ENCODE assay signal across 8 mouse cellular contexts in genomic region chr2:30928893-30929482, GRCm38 (mm10). TPM values are rescaled to one million over a fixed set of nuclear protein-coding genes. Genes with fewer than 3 reads are reported as not detected.
DNase-seq lines count a peak whose midpoint lies in the region; ATAC-seq and TF ChIP-seq lines count a peak whose summit lies in the region.

No protein-coding gene starts in this region.

- 12% methylated on average over 12 of the region's 12 CpGs for WGBS in bone marrow, adult 2 months
- WGBS in limb, embryonic 11.5 days: 29% methylated on average over 12 of the region's 12 CpGs
- WGBS in midbrain, embryonic 11.5 days: 30% methylated on average over 12 of the region's 12 CpGs

- peaks cover 6% of the 10 kb centered on the region for H3K4me1 ChIP-seq in bone marrow, adult 2 months (ENCODE audit: control insufficient read depth, insufficient read depth, low read length)
- no peaks in the 10 kb centered on the region for H3K4me1 ChIP-seq in limb, embryonic 11.5 days (ENCODE audit: control insufficient read depth, insufficient read depth, low read length)
- peaks cover 5% of the 10 kb centered on the region; the same call in 1 of the 2 replicates for H3K4me1 ChIP-seq in midbrain, embryonic 11.5 days (ENCODE audit: control insufficient read depth, insufficient read depth, low read length)

- H3K9me3 ChIP-seq in limb, embryonic 11.5 days (ENCODE audit: control insufficient read depth, low read length): no peaks in the 10 kb centered on the region
- no peaks in the 10 kb centered on the region for H3K9me3 ChIP-seq in midbrain, embryonic 11.5 days (ENCODE audit: control insufficient read depth, low read length)

- H3K36me3 ChIP-seq in limb, embryonic 11.5 days (ENCODE audit: control insufficient read depth, insufficient read depth, low read length): no peaks in the 10 kb centered on the region
- H3K36me3 ChIP-seq in midbrain, embryonic 11.5 days (ENCODE audit: control insufficient read depth, insufficient read depth, low read length): no peaks in the 10 kb centered on the region

- peak overlapping the region; percentile 42; the same call in 1 of the 2 replicates for H3K4me2 ChIP-seq in limb, embryonic 11.5 days (ENCODE audit: low read depth, severe bottlenecking)
- H3K4me2 ChIP-seq in midbrain, embryonic 11.5 days: peak overlapping the region; percentile 40

- H3K27me3 ChIP-seq in limb, embryonic 11.5 days (ENCODE audit: control insufficient read depth, insufficient read depth, low read length): no peaks in the 10 kb centered on the region
- H3K27me3 ChIP-seq in midbrain, embryonic 11.5 days (ENCODE audit: control insufficient read depth, insufficient read depth, low read length): no peaks in the 10 kb centered on the region; the same call in none of the 2 replicates

- no peak overlapping the region for H3K4me3 ChIP-seq in layer of hippocampus, adult 2 months
- peak overlapping the region; percentile 74 for H3K4me3 ChIP-seq in bone marrow, adult 2 months (replicated peaks; ENCODE audit: control insufficient read depth, low read depth, low read length)
- no peak overlapping the region for H3K4me3 ChIP-seq in limb, embryonic 11.5 days (ENCODE audit: low read depth, low read length)
- no peak overlapping the region for H3K4me3 ChIP-seq in midbrain, embryonic 11.5 days (ENCODE audit: low read depth, low read length)

- DNase-seq in layer of hippocampus, adult 2 months (ENCODE audit: low spot score in 2 of 2): no peak
- no peak for DNase-seq in layer of hippocampus, adult 18-20 months (ENCODE audit: low spot score in 2 of 2)
- no peak for DNase-seq in limb, embryonic 11.5 days (ENCODE audit: low spot score)
- DNase-seq in midbrain, embryonic 11.5 days (ENCODE audit: low spot score, missing footprints): no peak
- no peak for DNase-seq in cerebellum, postnatal 4 days (ENCODE audit: low spot score in 2 of 2)
- no peak for DNase-seq in frontal cortex, adult 2 months (ENCODE audit: extremely low spot score in 1 of 2, low spot score in 1 of 2)

- peak; percentile 74 for ATAC-seq in granulocyte monocyte progenitor cell, adult 5-6 weeks (replicated peaks; ENCODE audit: poor library complexity, severe bottlenecking)
- ATAC-seq in limb, embryonic 11.5 days (ENCODE audit: insufficient number of reproducible peaks, low FRiP score, low TSS enrichment, low read depth): no peak
- ATAC-seq in midbrain, embryonic 11.5 days (ENCODE audit: low FRiP score): no peak

- no peak for TF ChIP-seq POLR2A in bone marrow, adult 2 months (IDR thresholded peaks at IDR 0.05; ENCODE audit: borderline replicate concordance, control insufficient read depth, low read depth, low read length)

- no peak overlapping the region for H3K9ac ChIP-seq in limb, embryonic 11.5 days (ENCODE audit: low read length)
- peak overlapping the region; percentile 1; the same call in 1 of the 2 replicates for H3K9ac ChIP-seq in midbrain, embryonic 11.5 days (ENCODE audit: low read length)

- TF ChIP-seq CTCF in layer of hippocampus, adult 2 months (conservative IDR thresholded peaks at IDR 0.05): no peak
- TF ChIP-seq CTCF in bone marrow, adult 2 months (IDR thresholded peaks at IDR 0.05; ENCODE audit: control insufficient read depth, insufficient read depth, low read length): no peak

- peak overlapping the region; percentile 33; the same call in 1 of the 2 replicates for H3K27ac ChIP-seq in layer of hippocampus, adult 2 months
- H3K27ac ChIP-seq in bone marrow, adult 2 months (ENCODE audit: control insufficient read depth, insufficient read depth, low read depth, low read length, poor library complexity): peak overlapping the region; percentile 70
- H3K27ac ChIP-seq in limb, embryonic 11.5 days (replicated peaks; ENCODE audit: low read depth, low read length): no peak overlapping the region
- H3K27ac ChIP-seq in midbrain, embryonic 11.5 days (ENCODE audit: low read depth, low read length): no peak overlapping the region

RNA-seq across cellular contexts. Expression of gene Ptges, which starts 0.7 kb away (rescaled TPM):
- 1 to 10 TPM; 4.2 to 4.5 TPM for total RNA-seq in layer of hippocampus, adult 2 months (2021)
- total RNA-seq in layer of hippocampus, adult 18-20 months (2021): 1 to 10 TPM; 2.5 to 5.2 TPM
- polyA plus RNA-seq in bone marrow, adult 2 months (2011; ENCODE audit: insufficient read depth, insufficient read length, low replicate concordance, missing spikeins): 2.9 and 8.0 TPM in 2 replicates
- 0.30 TPM in 1 of 2 replicates, not detected in the other for total RNA-seq in granulocyte monocyte progenitor cell, adult 5-6 weeks (2014; fragmentation: Nextera tagmentation)
- 0.13 and 0.52 TPM in 2 replicates for total RNA-seq in granulocyte monocyte progenitor cell, adult 5-6 weeks (2017)
- polyA plus RNA-seq in limb, embryonic 11.5 days (2014; fragmentation: Nextera tagmentation; extraction: Ambion mirVana): 7.9 and 10.3 TPM in 2 replicates
- 4.7 and 6.1 TPM in 2 replicates for polyA plus RNA-seq in midbrain, embryonic 11.5 days (2014; fragmentation: Nextera tagmentation; extraction: Ambion mirVana)
- polyA plus RNA-seq in frontal cortex, adult 2 months (2012; rRNA removed): 8.3 and 9.3 TPM in 2 replicates

RNA-seq across cellular contexts. Expression of gene Tor1b, which starts 23.8 kb away (rescaled TPM):
- 10 to 100 TPM; 36.7 to 40.0 TPM for total RNA-seq in layer of hippocampus, adult 2 months (2021)
- total RNA-seq in layer of hippocampus, adult 18-20 months (2021): 10 to 100 TPM; 32.3 to 38.3 TPM
- 19.3 and 34.2 TPM in 2 replicates for polyA plus RNA-seq in bone marrow, adult 2 months (2011; ENCODE audit: insufficient read depth, insufficient read length, low replicate concordance, missing spikeins)
- 39.2 and 43.9 TPM in 2 replicates for total RNA-seq in granulocyte monocyte progenitor cell, adult 5-6 weeks (2014; fragmentation: Nextera tagmentation)
- 33.9 and 37.7 TPM in 2 replicates for total RNA-seq in granulocyte monocyte progenitor cell, adult 5-6 weeks (2017)
- polyA plus RNA-seq in limb, embryonic 11.5 days (2014; fragmentation: Nextera tagmentation; extraction: Ambion mirVana): 26.3 and 28.1 TPM in 2 replicates
- polyA plus RNA-seq in midbrain, embryonic 11.5 days (2014; fragmentation: Nextera tagmentation; extraction: Ambion mirVana): 19.3 and 21.1 TPM in 2 replicates
- polyA plus RNA-seq in frontal cortex, adult 2 months (2012; rRNA removed): 30.6 and 33.6 TPM in 2 replicates

RNA-seq across cellular contexts. Expression of gene Tor1a, which starts 38.7 kb away (rescaled TPM):
- total RNA-seq in layer of hippocampus, adult 2 months (2021): 10 to 100 TPM; 52.4 to 56.7 TPM
- 10 to 100 TPM; 49.5 to 51.4 TPM for total RNA-seq in layer of hippocampus, adult 18-20 months (2021)
- polyA plus RNA-seq in bone marrow, adult 2 months (2011; ENCODE audit: insufficient read depth, insufficient read length, low replicate concordance, missing spikeins): 14.7 and 35.0 TPM in 2 replicates
- total RNA-seq in granulocyte monocyte progenitor cell, adult 5-6 weeks (2014; fragmentation: Nextera tagmentation): 72.9 and 76.1 TPM in 2 replicates
- 101 and 156 TPM in 2 replicates for total RNA-seq in granulocyte monocyte progenitor cell, adult 5-6 weeks (2017)
- polyA plus RNA-seq in limb, embryonic 11.5 days (2014; fragmentation: Nextera tagmentation; extraction: Ambion mirVana): 77.7 and 83.5 TPM in 2 replicates
- polyA plus RNA-seq in midbrain, embryonic 11.5 days (2014; fragmentation: Nextera tagmentation; extraction: Ambion mirVana): 76.9 and 84.5 TPM in 2 replicates
- polyA plus RNA-seq in frontal cortex, adult 2 months (2012; rRNA removed): 45.7 and 53.9 TPM in 2 replicates

RNA-seq across cellular contexts. Expression of gene BC005624, which starts 53.0 kb away (rescaled TPM):
- 10 to 100 TPM; 66.8 to 68.5 TPM for total RNA-seq in layer of hippocampus, adult 2 months (2021)
- 10 to 100 TPM; 68.0 to 68.2 TPM for total RNA-seq in layer of hippocampus, adult 18-20 months (2021)
- 26.0 and 35.8 TPM in 2 replicates for polyA plus RNA-seq in bone marrow, adult 2 months (2011; ENCODE audit: insufficient read depth, insufficient read length, low replicate concordance, missing spikeins)
- total RNA-seq in granulocyte monocyte progenitor cell, adult 5-6 weeks (2014; fragmentation: Nextera tagmentation): 35.9 and 42.6 TPM in 2 replicates
- 60.0 and 61.0 TPM in 2 replicates for total RNA-seq in granulocyte monocyte progenitor cell, adult 5-6 weeks (2017)
- 47.7 and 53.3 TPM in 2 replicates for polyA plus RNA-seq in limb, embryonic 11.5 days (2014; fragmentation: Nextera tagmentation; extraction: Ambion mirVana)
- polyA plus RNA-seq in midbrain, embryonic 11.5 days (2014; fragmentation: Nextera tagmentation; extraction: Ambion mirVana): 64.7 and 68.8 TPM in 2 replicates
- polyA plus RNA-seq in frontal cortex, adult 2 months (2012; rRNA removed): 114 and 118 TPM in 2 replicates

RNA-seq across cellular contexts. Expression of gene Usp20, which starts 53.1 kb away (rescaled TPM):
- 10 to 100 TPM; 83.9 to 87.1 TPM for total RNA-seq in layer of hippocampus, adult 2 months (2021)
- total RNA-seq in layer of hippocampus, adult 18-20 months (2021): 10 to 100 TPM; 86.5 to 90.9 TPM
- polyA plus RNA-seq in bone marrow, adult 2 months (2011; ENCODE audit: insufficient read depth, insufficient read length, low replicate concordance, missing spikeins): 8.6 and 11.7 TPM in 2 replicates
- 5.2 and 10.0 TPM in 2 replicates for total RNA-seq in granulocyte monocyte progenitor cell, adult 5-6 weeks (2014; fragmentation: Nextera tagmentation)
- 2.2 and 5.5 TPM in 2 replicates for total RNA-seq in granulocyte monocyte progenitor cell, adult 5-6 weeks (2017)
- 9.4 and 9.6 TPM in 2 replicates for polyA plus RNA-seq in limb, embryonic 11.5 days (2014; fragmentation: Nextera tagmentation; extraction: Ambion mirVana)
- polyA plus RNA-seq in midbrain, embryonic 11.5 days (2014; fragmentation: Nextera tagmentation; extraction: Ambion mirVana): 12.3 and 14.1 TPM in 2 replicates
- polyA plus RNA-seq in frontal cortex, adult 2 months (2012; rRNA removed): 43.4 and 48.1 TPM in 2 replicates

Comparison
In these comparisons a context has a peak if more than half of its experiments do, and no peak if none do; other contexts are left out.
1. H3K27ac ChIP-seq: peak in layer of hippocampus, adult 2 months (single experiment) and bone marrow, adult 2 months (single experiment); none in limb, embryonic 11.5 days (single experiment) and midbrain, embryonic 11.5 days (single experiment).